Mouse (Mus musculus): ENCODE data around the gene Prrc2c.
"Not testable (repeated sequence)": the region's sequence is repeated elsewhere in the genome, so short reads cannot be mapped to it uniquely, and the experiment has no call there.

Prrc2c gene

DNA sequence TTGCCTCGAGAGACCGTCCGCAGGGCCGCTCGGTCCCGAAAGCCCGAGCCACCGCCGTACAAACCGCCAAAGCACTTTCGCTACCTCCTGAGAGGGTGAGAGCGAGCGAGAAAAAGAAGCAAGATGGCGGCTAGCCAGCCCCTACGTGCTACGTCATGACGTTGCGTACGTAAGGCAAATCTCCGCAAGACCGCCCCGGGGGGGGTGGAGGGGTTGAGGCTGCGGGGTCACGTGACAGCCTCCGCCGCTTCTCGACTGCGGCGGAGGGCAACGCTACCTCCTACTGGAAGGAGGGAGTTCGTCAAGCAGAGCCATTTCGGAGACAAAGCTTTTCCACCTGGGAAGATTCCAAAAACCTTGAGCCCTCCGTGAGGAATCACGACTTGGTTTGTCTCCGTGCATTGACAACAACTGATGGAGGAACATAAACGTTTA is at the start of gene Prrc2c:
Gene Prrc2c, minus strand, starts transcription at position 156 of the 435 bp plus-strand sequence.
- peak; percentile 100 for DNase-seq

DNA sequence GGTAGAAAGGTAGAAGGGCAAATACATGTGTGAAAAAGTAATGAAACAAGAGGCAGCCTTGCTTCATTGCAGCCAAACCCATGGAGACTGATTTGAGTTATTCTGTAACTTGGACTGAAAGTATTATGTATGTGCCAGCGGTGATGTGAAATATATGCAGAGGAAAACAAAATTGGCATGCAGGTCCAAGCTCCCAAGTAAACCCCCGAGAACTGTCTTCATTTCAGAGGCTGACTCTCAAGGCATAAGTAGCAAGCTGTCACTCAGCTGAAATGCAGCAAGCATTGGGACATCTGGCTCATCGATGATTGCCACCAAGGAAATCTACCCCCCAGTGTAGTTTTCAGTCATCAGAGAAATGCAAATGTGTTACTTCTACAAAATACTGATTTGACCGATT is 44.9 kb upstream of the Prrc2c start:
- no peak for DNase-seq

DNA sequence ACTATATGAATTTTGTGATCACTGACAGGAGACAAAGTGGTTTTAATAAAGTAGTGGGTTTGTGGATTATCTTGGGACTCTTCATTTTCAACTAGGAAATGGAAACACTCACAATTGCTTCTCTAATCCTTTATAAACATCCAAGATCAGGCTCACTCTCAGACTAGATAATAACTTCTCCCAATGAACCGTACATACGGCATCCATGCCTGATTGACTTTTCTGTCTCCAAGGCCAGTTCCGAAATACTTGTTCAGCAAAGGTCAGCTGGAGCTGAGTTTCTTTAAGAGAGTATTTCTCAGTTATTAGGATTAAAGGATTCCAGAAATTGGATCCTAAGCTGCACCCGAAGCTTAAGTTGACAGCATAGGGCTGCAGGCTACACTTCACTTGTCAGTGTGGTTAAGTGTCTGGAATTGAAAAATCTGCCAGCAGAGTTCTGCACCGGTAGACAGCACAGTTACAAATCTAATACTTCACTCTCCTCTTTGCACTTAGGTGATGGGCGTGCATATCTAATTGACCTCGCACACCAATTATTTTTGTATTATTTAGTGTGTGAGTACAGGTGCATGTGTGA is 43.4 kb upstream of the Prrc2c start:
- no peak for DNase-seq

DNA sequence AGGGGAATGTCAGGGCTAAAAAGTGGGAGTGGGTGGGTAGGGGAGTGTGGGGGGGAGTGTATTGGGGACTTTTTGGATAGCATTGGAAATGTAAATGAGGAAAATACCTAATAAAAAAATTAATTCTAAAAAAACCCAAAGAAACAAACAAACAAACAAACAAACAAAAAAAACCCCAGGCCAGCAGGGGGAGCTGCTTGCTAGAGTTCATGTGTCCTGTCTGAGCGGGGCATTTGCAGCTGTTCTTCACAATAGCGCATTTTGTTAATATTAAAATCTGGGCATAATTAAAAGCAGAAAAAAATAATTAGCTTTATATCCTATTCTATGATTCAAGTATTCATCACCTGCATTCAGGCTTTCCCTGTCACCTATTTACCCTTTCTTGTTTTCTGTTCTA is 40.7 kb upstream of the Prrc2c start:
- DNase-seq, result not testable (repeated sequence)

DNA sequence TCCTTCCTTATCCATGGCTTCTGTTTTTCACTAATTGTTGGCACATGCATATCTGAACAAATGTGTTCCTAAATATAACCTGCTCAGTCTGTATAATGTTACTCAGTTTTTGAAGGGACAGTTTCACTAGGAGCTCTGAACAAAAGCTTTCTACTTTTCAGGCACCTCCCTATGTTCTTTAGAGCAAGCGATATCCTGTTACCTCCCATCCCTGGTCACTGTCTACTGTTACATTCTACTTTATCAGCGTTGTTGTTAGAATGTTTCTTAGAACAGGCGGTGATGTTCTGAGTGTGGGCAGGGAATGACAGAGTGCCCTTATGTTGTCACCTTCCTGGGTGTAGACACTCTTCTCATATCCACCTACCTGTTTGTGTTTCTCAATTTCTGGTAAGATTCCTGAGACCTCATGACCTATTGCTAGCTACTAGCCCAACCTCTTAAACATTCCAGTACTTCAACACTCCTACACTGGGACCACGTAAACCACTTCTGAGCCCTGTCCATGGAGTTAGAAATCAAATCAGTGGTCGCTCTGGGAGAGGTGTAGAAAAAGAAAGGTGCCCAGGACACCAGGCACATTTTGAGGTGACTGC is 37.7 kb upstream of the Prrc2c start:
- no peak for DNase-seq

DNA sequence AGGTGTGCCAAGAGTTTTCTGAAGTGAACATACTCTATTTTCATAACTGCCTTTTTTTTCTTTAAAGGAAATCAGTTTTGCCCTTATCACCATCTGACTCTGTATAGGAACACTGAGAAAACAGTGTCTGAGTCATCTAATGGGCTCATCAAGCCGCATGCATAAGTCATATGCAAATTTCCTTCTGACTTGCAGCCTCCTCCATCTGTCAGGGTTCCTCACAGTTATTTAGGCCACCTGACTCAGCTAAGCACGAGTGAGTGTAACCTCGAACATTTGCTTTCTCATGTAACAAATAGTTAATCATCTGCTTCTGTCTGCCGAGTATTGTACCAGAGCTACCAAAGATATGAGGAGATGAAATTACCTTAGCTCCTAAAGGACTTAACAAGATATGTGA is 33.3 kb upstream of the Prrc2c start:
- DNase-seq, result no peak

DNA sequence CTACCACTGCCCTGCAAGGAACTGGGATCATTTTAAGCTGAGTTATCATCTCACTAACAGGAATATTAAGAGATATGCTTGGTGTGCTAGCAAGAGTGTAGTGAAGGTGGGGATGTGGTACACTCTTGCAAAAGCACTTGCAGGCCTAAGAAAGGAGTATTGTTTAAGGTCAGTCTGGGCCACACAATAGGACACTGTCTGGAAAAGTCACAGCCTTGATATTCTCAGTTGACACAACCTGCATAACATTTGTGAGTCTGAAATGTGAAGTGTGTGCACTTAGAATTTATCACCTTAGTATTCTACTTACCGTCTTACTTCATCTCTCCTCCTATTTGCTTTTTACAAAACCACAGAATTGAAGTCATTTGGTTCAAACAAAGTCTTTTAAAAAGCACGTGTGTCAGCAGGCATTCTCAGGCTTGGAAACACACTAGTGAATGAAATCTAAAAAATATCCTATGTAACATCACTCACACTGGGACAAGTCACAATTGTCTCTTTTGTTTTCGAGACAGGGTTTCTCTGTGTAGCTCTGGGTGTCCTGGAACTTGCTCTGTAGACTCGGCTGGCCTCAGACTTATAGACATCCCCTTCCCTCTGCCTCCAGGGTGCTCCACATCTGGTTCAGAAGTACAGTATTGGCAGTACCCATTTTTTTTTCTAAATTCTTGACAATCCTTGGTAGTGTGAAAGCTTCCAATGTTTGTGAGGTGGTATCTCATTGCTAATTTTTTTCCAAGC is 31.4 kb upstream of the Prrc2c start:
- DNase-seq, result peak; percentile 7

DNA sequence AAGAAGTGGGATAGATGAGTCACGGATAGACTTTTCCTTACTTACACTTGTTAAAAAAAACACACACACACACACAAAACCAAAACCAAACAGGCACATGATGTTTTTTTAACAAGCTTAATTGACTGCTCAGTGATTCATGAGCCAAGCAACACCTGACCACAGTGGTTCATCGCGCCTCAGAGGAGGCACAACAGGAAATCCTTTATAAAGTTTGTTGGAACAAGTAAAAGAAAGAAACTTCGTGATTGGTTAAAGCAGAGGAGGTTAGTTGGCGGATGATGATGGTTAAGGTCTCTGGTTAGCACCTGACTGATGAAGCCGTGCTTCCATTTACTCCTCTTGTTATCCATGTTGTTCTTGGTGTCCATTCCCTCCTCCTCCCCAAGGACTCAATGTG is 11.7 kb upstream of the Prrc2c start:
- DNase-seq, result no peak

DNA sequence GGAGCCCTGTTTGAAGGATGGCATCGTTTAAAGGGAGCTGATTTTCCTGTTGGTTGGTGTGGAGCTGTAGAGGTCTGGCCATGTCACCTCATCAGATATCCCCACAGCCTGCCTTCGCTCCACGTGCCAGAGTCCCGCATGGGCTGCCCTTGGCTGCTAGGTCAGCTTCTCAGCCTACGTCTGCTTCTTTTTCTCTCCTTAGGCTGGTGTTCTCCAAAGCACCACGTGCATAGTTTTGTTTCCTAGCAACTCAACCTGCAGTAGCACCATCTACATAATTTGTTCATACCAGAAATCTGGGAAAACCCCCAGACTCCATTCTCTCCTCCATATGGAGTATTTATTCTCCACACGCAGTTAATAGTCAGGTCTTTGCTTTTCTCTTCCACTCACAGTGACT is 9.3 kb upstream of the Prrc2c start:
- DNase-seq, result no peak

DNA sequence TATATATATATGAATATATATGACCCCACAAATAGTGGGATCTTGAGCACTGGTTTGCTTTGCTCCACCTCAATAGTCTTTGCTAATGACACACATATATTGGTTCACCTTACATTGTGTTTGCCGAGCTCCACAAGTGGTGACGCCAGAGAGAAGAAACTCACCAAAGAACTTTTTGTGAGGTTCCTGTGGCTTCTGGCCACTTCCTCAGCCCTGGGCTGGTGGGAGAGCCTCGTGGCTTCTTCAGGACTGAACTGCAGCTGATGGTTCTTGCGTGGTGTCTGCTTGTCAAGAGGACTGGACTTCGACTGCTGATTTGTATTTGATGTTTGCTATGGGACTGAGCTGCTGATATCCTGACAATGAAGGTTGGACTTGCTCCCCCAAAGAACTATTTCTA is 8.4 kb upstream of the Prrc2c start:
- DNase-seq, result no peak

DNA sequence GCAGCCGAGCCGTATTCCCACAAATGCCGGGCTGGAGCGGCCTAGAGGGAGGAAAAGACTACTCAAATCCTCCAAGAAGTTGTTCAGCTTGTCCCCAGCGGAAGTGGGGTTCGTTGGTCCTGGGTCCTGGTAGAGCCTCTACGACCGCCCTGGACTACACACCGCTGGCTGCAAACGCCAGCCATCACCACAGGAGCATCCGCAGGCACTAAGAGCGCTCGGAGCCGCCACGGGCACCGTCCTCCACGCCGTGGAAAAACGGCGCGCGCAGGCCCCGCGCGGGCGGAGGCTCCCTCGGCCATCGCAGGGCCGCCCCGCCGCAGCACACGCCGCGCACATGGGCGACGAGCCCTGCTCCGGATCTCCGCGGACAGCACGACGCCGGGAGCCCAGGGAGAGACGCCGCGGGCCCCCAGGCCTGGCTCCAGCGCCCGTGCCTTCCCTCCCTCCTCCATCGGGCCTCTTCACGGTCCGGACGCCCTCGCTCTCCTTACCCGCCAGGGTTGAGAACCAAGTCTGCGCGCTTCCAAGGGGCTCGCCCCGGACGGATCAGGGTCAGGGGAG is 443 bp downstream of the Prrc2c start:
- peak; percentile 61 for DNase-seq

DNA sequence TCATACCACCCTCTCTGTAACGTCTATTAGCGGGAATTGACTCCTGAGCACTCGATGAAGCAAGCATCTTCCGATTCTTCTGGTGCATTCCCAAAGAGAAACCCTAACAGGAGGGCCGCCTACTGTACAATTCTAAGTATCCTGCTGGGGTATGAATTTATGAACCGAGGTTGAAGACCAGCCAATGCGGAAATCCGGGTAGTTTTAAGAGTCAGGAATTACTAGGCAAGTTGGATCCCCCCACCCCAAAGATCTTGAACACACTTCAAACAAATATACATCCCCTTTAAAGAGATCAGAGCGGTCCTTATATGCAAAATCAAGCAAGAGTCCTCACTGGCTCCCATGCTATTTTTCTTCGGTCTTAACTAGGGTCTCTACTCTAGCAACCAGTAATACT is 950 bp downstream of the Prrc2c start:
- peak; percentile 19 for DNase-seq

DNA sequence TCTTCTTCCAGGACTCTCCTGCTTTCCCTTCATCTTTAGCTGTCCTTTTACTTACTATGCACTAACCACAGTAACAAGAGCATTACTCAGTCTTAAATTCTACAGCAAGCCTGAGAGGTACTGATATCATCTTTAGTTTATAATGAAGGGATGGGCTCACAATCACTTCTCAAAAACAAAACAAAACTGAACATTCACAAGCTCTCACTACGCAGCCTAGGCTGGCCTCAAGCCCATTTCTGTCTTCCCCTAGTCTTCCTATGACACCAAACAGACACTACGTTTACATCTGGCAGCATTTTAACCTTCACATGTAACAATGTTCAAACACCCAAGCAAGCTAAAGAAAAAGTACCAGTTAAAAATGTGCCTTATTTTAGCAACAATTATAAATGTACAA is 1.9 kb downstream of the Prrc2c start:
- DNase-seq, result no peak

DNA sequence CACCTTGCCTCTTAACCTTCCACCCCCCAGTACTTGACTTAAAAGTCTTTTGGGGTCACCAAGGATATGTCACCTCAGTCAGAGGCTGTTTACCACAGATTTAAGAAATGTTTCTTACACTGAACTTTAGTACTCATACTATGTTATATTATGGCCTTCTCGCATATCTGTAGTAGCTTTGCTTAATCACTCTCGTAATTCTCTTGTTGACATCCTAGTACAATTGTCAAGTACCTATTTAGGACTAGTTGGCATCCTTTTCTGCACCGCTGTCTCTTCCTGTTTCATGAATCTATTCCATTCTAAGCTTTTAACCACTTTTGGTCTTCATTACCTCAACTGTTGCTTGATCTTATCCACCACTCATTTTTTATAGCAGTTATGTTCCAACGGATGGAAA is 5.3 kb downstream of the Prrc2c start:
- DNase-seq, result no peak

DNA sequence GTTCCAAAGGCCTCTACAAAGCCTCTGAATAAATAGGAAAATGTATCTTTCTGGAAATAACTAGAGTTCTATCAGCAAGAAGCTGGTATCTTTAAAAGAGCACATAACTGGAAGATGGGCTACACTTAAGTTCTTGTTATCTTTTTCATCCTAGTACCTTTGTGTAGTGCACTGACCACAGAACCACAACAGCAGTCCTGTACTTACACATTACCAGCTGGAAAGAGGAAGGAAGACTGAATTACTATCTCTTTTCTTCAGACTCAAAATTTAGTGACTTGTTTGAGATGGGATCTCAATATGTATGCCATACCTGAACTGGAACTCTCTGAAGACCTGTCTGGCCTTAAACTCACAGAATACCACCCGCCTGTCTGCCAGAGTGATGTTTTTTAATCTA is 6.1 kb downstream of the Prrc2c start:
- DNase-seq, result no peak

DNA sequence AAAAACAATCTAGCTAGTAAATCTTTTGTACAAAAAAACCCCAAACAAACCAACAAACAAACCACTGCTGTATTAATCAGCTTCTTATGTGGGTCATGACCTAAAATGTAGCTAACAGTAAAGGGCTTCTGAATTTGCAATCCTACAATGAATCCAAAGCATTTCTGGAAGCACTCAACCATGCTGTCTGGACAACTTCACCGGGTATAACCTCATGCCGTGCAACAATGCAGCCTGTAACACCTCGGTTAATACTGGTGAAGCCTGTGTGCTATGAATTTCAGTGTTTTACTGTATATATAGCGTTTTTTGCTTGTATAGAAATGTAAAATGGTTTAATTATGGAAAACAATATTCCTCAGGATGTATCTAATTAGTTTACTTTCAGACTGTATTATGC is 8.3 kb downstream of the Prrc2c start:
- no peak for DNase-seq

DNA sequence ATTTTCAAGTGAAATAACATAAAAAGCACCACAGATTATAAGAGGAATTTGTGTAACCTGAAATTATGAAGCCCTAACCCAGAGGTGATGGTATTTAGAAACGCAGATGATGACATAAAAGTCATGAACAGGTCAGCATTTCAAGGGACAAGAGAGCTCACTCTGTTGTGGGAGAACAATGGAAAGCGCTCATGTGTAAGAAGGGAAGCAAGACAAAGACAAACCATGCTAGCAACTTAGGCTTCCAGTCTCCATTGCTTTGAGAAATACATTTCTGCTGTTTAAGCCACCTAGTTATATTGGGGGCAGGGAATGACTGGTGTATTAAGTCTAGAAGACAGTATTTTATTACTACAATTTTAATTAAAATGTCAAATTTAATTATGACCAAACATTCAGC is 10.9 kb downstream of the Prrc2c start:
- DNase-seq, result peak; percentile 12

DNA sequence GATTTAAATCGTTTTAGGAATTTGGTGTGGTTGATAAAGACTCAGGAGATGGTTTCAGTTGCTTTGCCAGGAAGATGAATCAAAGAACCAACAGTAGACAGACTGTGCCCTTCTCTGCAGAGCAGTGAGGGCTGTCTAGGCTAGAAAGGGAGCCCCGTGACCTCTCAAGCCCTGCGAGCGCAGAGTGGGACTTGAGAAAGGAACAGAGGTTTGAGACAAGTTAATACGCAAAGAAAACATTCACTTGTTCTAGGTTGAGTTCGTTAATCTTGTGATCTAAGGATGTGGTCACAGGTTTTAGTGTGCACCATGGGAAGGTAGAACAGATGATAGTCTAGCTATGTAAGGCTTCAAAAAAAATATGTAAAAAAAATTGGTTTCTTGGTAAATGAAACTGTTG is 12.4 kb downstream of the Prrc2c start:
- no peak for DNase-seq

DNA sequence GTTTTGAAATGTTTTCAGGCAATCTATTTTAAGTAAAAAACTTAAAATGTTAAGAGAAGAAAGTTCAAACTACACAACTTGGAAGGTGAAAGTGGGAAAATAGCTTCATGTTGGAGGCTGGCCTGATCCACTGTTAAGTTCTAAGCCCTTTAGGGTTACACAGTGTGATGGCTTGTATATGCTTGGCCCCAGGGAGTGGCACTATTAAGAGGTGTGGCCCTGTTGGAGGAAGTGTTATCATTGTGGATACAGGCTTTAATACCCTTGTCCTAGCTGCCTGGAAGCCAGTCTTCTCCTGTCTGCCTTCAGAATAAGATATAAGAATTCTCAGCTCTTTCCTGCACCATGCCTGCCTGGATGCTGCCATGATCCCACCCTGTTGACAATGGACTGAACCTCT is 16.7 kb downstream of the Prrc2c start:
- no peak for DNase-seq

DNA sequence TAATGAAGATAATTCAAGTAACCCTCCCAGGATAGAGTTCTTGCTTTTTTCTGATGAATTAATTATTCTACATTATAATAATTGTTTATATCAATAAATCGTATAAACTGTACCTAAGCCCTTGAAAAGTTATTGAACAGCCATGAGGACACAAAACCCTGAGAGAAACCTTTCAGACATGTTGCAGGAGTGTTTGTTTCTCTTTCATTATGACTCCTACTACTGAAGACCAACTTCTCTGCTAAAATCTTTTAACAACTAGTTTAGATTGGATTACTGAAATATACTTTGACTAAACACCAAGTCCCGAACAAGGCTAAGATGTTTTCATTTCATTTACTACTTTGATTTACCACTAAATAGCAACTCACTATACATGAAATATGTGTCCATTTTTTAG is 19.7 kb downstream of the Prrc2c start:
- no peak for DNase-seq

DNA sequence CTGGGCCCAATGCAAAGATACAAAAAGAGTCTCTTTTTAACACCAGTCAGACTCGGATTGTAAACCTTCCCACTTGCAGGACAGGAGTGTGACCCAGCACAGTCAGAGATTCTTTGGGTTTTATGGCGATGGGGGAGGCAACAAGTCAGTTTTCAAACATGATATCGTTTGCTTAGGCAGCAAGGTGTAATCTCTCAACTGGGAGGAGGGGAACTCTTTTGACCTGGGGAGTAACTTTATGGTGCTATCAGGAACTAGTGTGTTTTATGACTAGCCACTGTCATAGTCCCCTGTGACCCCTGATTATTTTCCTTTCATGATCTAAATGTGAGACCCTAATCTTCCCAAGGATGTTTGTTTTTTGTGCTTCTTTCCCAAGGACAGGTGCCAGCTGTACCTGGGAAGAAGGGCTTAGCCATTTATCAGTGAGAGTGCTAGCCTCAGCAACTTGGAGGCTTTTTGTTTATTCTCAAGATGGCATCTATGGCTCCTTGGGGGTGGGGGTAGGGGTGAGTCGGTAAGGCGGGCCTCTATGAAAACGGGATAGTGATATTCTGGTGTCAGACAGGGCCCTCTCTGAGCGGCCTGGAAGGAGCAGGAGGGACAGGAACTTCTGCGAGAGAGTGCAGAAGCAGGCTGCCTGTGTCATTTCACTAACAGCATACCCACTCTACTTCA is 39.8 kb downstream of the Prrc2c start:
- DNase-seq, result no peak

DNA sequence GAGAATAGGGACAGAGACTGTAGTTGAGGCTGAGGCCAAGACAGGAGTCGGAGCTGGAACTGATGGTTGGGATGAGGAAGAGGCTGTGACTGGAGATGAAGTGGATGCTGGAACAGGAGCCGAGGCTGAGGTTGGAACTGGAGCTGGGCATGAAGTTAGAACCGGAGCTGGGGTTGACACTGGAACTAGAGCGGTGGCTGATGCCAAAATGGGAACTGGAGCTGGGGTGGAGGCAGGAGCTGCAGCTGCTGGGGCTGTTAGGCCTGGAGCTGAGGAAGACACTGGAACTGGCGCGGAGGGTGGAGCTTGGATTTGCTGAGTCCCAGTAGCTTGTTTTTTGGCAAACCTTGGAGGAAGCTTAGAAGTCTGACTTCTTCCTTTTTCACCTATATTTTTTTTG is 42.5 kb downstream of the Prrc2c start:
- DNase-seq, result no peak

DNA sequence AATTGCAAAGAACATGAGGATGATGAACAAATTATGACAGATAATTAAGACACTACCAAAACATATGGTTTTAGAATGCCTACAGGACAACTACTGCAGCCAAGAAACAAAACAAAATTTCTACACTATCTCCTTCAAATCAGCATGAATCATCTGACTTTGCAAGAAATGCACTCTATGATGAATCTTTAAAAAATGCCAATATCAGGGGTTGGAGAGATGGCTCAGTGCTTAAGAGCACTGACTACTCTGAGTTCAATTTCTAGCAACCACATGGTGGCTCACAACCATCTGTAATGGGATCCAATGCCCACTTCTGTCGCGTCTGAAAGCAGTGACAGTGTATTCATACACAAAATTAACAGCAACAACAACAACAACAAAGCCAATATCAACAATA is 46.6 kb downstream of the Prrc2c start:
- DNase-seq, result no peak
